Mouse (Mus musculus): ENCODE measurements around the gene Pla2g4a. TPM values are rescaled to one million over a fixed set of nuclear protein-coding genes. Genes with fewer than 3 reads are reported as not detected.

Pla2g4a gene
- polyA plus RNA-seq, 1 experiment from 2014 or later = 44.4 TPM

DNA sequence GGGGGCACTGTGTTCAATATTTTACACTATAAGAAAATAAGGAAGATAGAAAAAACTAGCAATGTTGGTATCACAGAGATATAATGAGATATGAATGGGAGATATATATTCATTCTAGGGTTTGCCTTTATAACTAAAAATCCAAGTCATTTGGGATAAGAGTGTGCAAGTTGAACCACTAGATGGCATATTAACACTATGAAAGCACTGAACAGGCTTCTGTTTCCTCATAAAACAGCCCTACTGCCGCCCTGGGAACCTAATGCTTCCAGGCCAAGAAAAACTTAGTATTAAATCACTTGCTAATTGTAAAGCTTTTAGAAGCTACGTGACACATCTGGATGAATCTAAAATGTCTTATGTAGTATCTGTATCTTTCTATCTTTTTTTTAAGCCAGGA lies 128.1 kb downstream of the Pla2g4a start:
- no peak overlapping the region for H3K4me3 ChIP-seq (ENCODE audit: low read depth, low read length)
- WGBS = 15% methylated on average over 2 of the region's 2 CpGs
- H3K36me3 ChIP-seq (ENCODE audit: control insufficient read depth, insufficient read depth, low read length) = no peaks in the 10 kb centered on the region
- H3K4me2 ChIP-seq (replicated peaks; ENCODE audit: low read depth, low read length) = no peak overlapping the region
- no peak overlapping the region for H3K9ac ChIP-seq (replicated peaks; ENCODE audit: low read depth, low read length)
- no peaks in the 10 kb centered on the region for H3K9me3 ChIP-seq (ENCODE audit: control insufficient read depth, low read depth, low read length)
- H3K27me3 ChIP-seq (ENCODE audit: control insufficient read depth, insufficient read depth, low read length) = no peaks in the 10 kb centered on the region
- no peak for ATAC-seq (ENCODE audit: insufficient number of reproducible peaks, insufficient read depth, low FRiP score, low read depth)
- no peak overlapping the region for H3K27ac ChIP-seq (ENCODE audit: low read length)
- H3K4me1 ChIP-seq (ENCODE audit: control insufficient read depth, insufficient read depth, low read length) = no peaks in the 10 kb centered on the region

DNA sequence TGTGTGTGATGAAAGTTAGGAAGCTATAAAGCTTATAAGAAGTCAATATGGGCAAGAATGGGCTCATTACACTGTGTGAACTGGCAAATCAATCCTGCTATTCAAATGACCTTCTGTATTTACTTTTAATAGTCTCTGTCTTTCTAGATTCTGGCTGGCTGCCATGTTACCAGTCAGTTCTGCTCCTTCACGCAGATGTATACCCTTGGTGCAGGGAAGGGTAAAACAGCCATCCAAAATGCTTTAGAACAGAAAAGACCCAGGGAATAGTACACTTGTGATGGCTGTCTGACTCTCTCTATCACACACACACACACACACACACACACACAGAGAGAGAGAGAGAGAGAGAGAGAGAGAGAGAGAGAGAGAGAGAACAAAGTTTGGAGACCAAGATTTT lies 128.6 kb downstream of the Pla2g4a start:
- no peaks in the 10 kb centered on the region for H3K36me3 ChIP-seq (ENCODE audit: control insufficient read depth, insufficient read depth, low read length)
- H3K27ac ChIP-seq (ENCODE audit: low read length) = no peak overlapping the region
- 58% methylated on average over 1 of the region's 1 CpGs for WGBS
- H3K4me1 ChIP-seq (ENCODE audit: control insufficient read depth, insufficient read depth, low read length) = no peaks in the 10 kb centered on the region
- no peak for ATAC-seq (ENCODE audit: insufficient number of reproducible peaks, insufficient read depth, low FRiP score, low read depth)
- H3K4me3 ChIP-seq (ENCODE audit: low read depth, low read length) = no peak overlapping the region
- no peak overlapping the region for H3K4me2 ChIP-seq (replicated peaks; ENCODE audit: low read depth, low read length)
- H3K9ac ChIP-seq (replicated peaks; ENCODE audit: low read depth, low read length) = no peak overlapping the region
- H3K9me3 ChIP-seq (ENCODE audit: control insufficient read depth, low read depth, low read length) = no peaks in the 10 kb centered on the region
- no peaks in the 10 kb centered on the region for H3K27me3 ChIP-seq (ENCODE audit: control insufficient read depth, insufficient read depth, low read length)

DNA sequence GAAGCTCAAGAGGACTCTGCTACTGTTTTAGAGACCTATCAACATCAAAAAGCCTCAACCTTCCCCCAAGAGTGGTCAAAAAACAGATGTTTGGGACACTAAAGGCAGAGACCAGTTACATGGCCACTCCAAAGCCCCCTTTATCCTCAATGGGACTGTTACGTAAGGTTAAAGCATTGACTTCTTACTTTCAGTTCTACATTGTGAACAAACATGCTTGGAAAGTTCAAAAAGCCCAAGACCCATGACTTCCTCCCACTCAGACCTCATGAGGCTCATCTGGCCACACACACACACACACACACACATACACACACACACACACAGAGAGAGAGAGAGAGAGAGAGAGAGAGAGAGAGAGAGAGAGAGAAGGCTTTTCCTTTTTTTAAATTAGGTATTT lies 130.0 kb downstream of the Pla2g4a start:
- no peak overlapping the region for H3K9ac ChIP-seq (replicated peaks; ENCODE audit: low read depth, low read length)
- WGBS = 88% methylated on average over 1 of the region's 1 CpGs
- H3K4me2 ChIP-seq (replicated peaks; ENCODE audit: low read depth, low read length) = no peak overlapping the region
- no peak for ATAC-seq (ENCODE audit: insufficient number of reproducible peaks, insufficient read depth, low FRiP score, low read depth)
- H3K4me1 ChIP-seq (ENCODE audit: control insufficient read depth, insufficient read depth, low read length) = no peaks in the 10 kb centered on the region
- no peaks in the 10 kb centered on the region for H3K36me3 ChIP-seq (ENCODE audit: control insufficient read depth, insufficient read depth, low read length)
- no peaks in the 10 kb centered on the region for H3K27me3 ChIP-seq (ENCODE audit: control insufficient read depth, insufficient read depth, low read length)
- no peak overlapping the region for H3K4me3 ChIP-seq (ENCODE audit: low read depth, low read length)
- no peaks in the 10 kb centered on the region for H3K9me3 ChIP-seq (ENCODE audit: control insufficient read depth, low read depth, low read length)
- H3K27ac ChIP-seq (ENCODE audit: low read length) = no peak overlapping the region

DNA sequence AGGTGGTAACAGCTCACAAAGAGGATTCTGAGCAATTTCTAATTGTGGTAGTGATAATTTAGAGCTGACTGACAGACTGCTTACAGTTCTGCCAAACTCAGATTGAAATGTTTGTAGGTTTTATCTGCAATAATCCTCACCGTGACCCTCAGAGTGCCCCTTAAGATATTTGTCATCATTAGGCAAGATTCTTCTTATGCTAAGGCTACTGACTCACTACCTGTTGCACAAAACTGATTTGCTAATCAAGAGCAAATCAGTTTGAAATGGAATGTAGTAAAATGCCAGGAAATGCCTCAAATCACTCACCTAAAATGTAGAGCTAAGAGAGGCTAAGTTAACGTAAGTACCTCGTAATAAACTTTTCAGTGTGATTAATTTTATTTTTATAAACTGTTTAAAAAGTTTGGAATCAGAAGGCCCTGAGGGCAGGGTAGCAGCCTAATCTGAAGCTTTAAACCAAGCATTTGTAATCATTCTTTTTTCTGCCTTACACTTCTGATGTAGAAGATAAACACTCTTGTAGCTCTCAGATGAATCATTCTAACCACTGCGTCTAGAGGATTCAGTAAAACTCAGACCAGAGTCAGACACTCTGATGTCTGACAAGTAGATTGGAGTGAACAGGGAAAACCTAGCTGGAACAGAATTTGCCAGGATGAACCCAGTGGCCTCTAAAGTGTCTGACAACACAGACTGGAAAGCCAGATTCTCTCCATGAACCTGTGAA lies 147.3 kb downstream of the Pla2g4a start:
- H3K4me3 ChIP-seq (ENCODE audit: low read depth, low read length) = no peak overlapping the region
- ATAC-seq (ENCODE audit: insufficient number of reproducible peaks, insufficient read depth, low FRiP score, low read depth) = no peak
- H3K27ac ChIP-seq (ENCODE audit: low read length) = no peak overlapping the region
- no peaks in the 10 kb centered on the region for H3K36me3 ChIP-seq (ENCODE audit: control insufficient read depth, insufficient read depth, low read length)
- no peaks in the 10 kb centered on the region for H3K4me1 ChIP-seq (ENCODE audit: control insufficient read depth, insufficient read depth, low read length)
- no peaks in the 10 kb centered on the region for H3K9me3 ChIP-seq (ENCODE audit: control insufficient read depth, low read depth, low read length)
- no peak overlapping the region for H3K4me2 ChIP-seq (replicated peaks; ENCODE audit: low read depth, low read length)
- 20% methylated on average over 4 of the region's 4 CpGs for WGBS
- no peaks in the 10 kb centered on the region for H3K27me3 ChIP-seq (ENCODE audit: control insufficient read depth, insufficient read depth, low read length)
- no peak overlapping the region for H3K9ac ChIP-seq (replicated peaks; ENCODE audit: low read depth, low read length)

DNA sequence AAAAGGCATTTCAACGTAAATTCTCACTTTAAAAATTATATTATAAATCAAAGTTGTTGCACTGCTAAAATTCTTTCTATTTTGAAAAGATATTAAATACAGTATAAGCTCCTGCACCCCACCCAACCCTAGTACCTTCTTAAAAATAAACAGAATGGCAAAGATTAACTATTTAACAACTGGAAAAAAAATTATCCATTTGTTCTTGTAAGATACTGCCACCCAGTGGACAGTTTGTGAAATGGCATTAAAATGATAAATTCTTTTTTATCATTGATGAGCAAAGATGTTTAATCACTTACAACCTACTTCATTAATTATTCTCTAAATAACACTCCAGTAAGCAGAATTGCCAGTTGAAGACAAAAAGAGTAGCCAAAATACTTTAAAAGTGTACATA lies 151.6 kb downstream of the Pla2g4a start:
- WGBS = 55% methylated on average over 1 of the region's 1 CpGs
- Histone ChIP-seq H3K9me3 (ENCODE audit: control insufficient read depth, low read depth, low read length) (no peaks in the 10 kb centered on the region), H3K27ac (ENCODE audit: low read length) (no peak overlapping the region), H3K4me1 (ENCODE audit: control insufficient read depth, insufficient read depth, low read length) (no peaks in the 10 kb centered on the region), H3K36me3 (ENCODE audit: control insufficient read depth, insufficient read depth, low read length) (no peaks in the 10 kb centered on the region), H3K27me3 (ENCODE audit: control insufficient read depth, insufficient read depth, low read length) (no peaks in the 10 kb centered on the region), H3K4me2 (replicated peaks; ENCODE audit: low read depth, low read length) (no peak overlapping the region), H3K9ac (replicated peaks; ENCODE audit: low read depth, low read length) (no peak overlapping the region), H3K4me3 (ENCODE audit: low read depth, low read length) (no peak overlapping the region)
- no peak for ATAC-seq (ENCODE audit: insufficient number of reproducible peaks, insufficient read depth, low FRiP score, low read depth)

Other genes with a start within 250 kb of the Pla2g4a start
- gene Ptgs2, start 138.7 kb upstream of the Pla2g4a start, polyA plus RNA-seq (2014; fragmentation: Nextera tagmentation; extraction: Ambion mirVana) = 0.27 and 0.50 TPM in 2 replicates